Mouse (Mus musculus) heart, postnatal 10 days (tissue): ENCODE measurements around the gene Pde7b. TPM values are rescaled to one million over a fixed set of nuclear protein-coding genes. Genes with fewer than 3 reads are reported as not detected.
A peak's percentile ranks its signal among the peaks of the same experiment; 100 is the strongest.

Experiments
- DNase-seq, 2 experiments: peaks; one replicate each; pipeline ENCODE4 v3.0.0; 2021
- intact Hi-C: fragments of 180-260 bp; cut with DNase I; formaldehyde crosslinking; loops from one replicate; pipeline ENCODE4 v1.15.1; 2025
- total RNA-seq, 2 experiments: library from RNA; stranded (reverse); gene quantifications; 2 replicates each; pipeline ENCODE4 v1.2.3; 2021

Gene Pde7b
- total RNA-seq, 2 experiments from 2014 or later, result 43.1 to 50.5 TPM

DNA sequence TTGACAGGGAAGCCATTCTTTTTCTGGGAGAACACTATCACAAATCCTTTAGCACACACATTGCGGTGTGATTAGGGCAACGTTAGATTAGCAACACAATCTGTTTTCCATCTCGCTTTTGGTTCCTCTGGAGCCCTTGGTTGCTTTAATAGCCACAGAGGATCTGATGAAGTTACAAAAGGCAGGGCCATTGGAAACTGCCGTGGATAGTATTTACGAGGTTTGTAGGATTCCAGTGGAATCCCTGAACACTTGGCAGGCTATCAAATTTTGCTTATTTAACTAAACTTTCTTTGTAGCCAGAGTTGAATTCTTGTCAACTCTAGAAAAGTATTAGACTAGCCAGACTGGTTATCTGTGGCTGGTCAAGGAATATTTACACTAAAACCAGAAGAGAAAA lies 330.1 kb downstream of the Pde7b start:
- no peak for DNase-seq
- intact Hi-C loops, result no loop called here

DNA sequence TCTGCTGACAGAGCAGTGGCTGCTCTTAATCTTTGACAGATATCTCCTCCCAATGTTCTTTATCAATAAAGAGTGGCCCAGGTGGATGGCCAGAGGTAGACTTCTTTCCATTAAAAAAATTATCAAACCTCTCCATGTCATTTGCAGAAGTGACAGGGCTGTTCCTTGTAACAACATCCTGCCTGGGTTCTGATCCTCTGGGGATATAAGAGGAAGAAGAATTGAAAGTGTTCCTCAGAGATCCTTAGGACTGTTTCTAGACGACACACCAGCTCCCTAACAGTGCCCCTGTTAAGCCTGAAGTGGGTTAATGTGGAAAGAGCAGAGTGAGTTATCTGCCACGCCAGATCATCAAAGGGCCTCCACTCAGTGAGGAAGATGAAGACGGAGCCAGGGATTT lies 334.3 kb downstream of the Pde7b start:
- no peak for DNase-seq
- intact Hi-C loops, result no loop called here

DNA sequence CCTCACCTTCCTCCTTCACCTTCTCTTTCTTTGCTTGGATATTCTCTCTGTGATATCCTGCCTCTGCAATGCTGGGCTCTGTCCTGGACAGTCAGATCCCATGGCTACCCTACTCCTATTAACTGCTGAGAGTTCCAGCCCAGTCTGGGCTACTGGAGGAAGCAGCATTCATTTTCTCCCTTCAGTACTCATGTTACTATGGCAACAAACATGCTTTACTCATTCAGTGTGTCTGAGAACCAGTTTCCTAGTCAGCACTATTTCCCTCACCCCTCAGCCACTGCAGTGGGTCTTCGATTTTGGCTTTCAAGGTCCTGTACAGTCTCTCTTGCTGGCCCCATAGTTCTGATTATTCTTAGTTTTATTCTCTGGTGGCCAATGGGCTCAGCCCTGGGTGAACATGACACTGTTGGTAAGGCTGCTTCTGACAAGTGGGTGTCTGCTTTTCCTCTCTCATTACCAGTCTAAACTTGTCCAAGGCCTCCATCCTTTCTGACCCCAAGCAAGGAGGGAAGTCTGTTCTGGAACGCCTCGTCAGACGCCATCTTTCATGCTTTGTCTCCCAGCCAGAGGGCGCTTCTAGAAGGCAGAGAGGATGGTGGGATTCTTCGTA lies 342.0 kb downstream of the Pde7b start:
- intact Hi-C loops, result no loop called here

GRCm38 (mm10) chr10:20381352-20381751 lies 343.5 kb downstream of the Pde7b start:
- DNase-seq, result no peak
- intact Hi-C loops, result no loop called here

More for the DNA sequence above, 342.0 kb downstream of the Pde7b start:
- DNase-seq, result no peak

- no peak for DNase-seq
- intact Hi-C loops, result no loop called here
Measured at GRCm38 (mm10) chr10:20380798-20381197, 344.1 kb downstream of the Pde7b start.

DNA sequence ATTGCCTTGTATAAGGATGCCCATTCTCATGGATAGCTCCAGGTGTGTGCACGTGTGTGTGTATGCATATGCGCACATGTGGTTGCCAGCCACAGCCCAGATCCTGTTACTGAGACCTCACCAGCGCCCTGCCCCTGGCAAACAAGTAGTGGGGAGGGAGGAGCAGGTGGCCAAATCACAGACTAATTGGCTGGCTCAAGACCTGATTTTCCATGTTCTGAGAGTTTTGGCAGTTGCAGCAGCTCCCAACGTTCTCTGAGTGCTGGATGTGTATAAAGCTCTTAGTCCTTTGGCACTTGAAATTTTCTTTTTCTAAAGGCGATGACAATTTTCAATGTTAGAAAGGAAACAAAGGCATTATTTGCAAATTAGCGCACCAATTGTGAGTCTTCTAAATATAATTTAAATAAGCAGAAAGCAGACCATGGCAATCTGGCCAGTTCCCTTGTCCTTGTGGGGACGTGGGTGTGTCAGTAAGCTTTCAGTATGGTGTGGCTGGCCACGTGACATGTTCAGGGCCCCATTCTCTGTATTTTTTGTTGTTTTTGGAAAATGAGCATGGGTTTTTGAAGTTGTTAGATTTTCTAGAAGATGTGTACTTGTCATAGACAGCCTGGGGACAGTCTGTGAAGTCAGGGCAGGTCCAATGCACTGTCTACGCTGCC lies 345.7 kb downstream of the Pde7b start:
- intact Hi-C loops, result no loop called here
- peak; percentile 29 to 41 for DNase-seq

DNA sequence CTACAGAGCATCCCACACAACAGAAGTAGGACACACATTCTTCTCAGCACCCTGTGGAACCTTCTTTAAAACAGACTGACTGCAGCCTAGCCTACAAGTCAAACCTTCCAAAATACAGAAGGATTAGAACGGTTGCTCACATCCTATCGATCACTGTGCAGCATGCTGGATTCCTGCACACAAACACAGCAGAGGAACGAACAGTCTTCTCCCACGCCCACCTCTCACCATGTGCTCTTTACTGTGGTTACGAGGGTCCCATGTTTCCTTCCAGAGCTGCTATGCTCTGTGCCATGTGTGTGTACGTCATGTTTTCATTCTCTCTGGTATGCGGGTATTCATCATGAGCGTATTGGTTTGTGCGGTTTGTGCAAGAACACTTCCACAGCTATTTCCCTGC lies 347.3 kb downstream of the Pde7b start:
- DNase-seq, result no peak
- intact Hi-C loops, result no loop called here

- intact Hi-C loops, result no loop called here
- no peak for DNase-seq
Measured at GRCm38 (mm10) chr10:20372046-20372445, 352.8 kb downstream of the Pde7b start.

DNA sequence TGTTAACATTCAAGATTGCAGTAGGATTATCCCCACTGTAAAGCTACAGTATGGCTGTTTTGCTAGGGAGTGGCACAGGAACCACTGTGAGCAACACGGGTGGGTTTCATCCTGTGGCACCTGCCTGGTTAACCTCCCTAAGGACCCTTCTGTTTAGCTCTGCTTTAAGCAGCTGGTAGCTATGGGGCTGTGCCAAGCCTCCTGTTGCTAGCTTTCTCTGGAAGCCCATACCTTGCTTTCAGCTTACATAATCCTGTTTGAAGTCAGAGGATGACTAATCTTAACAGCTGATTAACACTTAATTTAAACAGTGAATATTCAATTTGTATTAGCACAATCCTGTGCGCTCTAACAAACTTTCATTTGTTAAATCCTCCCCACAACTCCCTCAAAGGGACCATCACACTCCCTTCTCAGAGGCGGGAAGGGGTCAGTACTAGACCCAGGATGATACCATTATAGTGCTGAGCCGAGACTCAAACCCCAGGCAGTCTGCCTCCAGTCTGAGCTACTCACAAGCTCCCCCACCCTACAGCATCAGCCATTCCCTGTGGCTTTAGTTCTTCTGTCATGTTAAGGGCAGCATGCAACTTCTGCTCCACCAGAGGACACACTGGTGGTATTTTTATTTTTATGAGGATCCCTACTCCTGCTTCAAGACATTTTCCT lies 362.3 kb downstream of the Pde7b start:
- no peak for DNase-seq
- intact Hi-C loops, result loop anchor here (1.0 to 2.0 kb wide), 2 partner anchors 566 to 586 kb away; no protein-coding TSS in a partner anchor

DNA sequence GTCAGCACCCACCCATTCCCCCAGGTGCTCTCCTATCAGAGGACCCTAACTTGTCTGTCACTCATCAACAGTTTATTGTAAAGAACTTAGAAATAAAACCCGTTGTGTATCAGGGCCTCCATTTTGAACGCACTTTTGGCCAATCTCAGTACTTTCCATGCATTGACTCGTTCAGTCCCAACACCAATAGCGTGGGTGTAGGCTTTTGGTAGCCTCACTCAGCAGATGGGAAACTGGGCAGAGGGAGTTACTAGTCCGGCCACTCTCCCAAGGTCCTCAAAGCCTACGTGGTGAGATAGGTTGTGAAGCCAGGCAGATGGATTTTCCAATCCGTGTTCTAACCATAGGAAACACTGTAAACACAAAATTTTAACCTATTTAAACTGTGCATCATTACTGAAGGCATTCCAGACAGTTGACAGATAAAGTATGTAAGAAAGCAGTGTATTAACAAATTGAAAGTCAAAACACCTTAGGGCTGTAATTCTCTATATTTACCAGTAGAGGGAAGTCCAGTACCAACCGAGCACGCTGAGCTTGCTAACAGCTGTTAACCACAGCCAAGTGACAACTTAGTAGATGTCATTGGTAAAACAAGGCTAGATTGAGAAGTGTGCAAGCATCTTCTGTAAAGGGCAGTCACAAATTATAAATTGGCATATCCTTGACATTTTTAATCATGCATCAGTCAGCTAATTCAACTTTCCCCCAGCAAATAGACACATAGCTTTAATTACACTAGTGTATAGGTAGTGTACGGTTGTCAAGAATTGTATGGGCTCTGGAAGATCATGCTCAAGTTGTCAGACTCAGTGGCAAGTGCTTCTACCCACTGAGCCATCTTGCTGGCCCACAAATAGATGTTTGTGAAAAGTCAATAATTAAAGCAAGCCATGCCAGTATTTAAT lies 363.1 kb downstream of the Pde7b start:
- intact Hi-C loops, result loop anchor here (2.0 kb wide), 1 partner anchor 567 kb away; no protein-coding TSS in a partner anchor
- DNase-seq, result peak; percentile 22 to 38

- intact Hi-C loops, result loop anchor here (5.0 kb wide), 2 partner anchors 37 to 57 kb away; partner anchors contain the start of gene Bclaf1
Measured at GRCm38 (mm10) chr10:20348894-20349293, 376.0 kb downstream of the Pde7b start.

More at GRCm38 (mm10) chr10:20348894-20349293, 376.0 kb downstream of the Pde7b start:
- no peak for DNase-seq

Other genes with a start within 250 kb of the Pde7b start
- 1 to 10 TPM; 2.6 to 3.0 TPM for gene Ahi1, start 227.5 kb upstream of the Pde7b start, total RNA-seq